Mouse (Mus musculus): ENCODE data around the gene Ikzf1.

Gene Ikzf1

DNA sequence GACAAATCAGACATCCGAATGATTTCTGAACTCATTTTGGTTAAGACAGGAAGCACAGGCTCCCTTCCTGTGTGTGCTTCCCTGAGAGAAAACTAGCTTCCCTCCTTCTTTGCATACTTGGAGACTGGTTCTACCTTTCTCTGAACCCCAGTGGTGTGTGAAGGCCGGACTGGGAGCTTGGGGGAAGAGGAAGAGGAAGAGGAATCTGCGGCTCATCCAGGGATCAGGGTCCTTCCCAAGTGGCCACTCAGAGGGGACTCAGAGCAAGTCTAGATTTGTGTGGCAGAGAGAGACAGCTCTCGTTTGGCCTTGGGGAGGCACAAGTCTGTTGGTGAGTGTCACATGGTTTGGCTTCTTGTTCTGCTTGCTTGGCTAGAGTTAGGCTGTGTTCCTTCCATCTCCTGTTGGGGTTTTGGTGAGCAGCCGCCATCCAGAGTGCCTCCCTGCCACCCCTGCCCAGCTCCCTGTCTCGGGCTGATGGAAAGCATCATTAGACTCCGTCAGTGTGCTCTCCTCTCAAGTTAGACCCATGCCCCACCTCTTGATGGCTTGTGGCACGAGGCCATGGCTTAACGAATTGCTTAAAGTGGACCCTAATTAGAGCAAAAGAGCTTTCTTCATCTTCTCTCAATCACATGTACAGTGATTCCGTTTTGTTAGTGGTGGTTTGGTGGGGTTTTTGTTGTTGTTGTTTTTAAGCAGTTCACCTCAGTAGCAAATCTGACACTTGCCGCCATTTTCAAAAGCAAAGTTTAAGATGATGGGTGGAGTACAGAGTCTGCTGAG is 5.4 kb downstream of the Ikzf1 start:
- no peak for DNase-seq (ENCODE audit: low read depth, low spot score)

DNA sequence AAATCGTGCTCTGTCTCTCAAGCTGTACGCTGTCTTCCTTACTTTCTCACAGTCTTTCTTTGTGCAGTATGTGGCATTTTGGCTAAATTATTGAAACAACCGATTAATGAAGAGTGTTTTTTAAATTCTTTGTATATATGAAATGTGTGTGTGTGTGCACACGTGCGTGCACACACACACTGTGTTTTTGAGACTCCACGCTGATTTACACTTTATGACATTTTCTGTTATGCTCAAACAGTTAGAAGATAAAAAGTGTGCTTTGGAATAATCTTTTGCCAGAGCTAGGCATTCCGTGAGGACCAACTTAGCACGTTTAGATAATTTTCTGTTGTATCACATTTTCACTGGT is 6.0 kb downstream of the Ikzf1 start:
- no peak for DNase-seq (ENCODE audit: low read depth, low spot score)

DNA sequence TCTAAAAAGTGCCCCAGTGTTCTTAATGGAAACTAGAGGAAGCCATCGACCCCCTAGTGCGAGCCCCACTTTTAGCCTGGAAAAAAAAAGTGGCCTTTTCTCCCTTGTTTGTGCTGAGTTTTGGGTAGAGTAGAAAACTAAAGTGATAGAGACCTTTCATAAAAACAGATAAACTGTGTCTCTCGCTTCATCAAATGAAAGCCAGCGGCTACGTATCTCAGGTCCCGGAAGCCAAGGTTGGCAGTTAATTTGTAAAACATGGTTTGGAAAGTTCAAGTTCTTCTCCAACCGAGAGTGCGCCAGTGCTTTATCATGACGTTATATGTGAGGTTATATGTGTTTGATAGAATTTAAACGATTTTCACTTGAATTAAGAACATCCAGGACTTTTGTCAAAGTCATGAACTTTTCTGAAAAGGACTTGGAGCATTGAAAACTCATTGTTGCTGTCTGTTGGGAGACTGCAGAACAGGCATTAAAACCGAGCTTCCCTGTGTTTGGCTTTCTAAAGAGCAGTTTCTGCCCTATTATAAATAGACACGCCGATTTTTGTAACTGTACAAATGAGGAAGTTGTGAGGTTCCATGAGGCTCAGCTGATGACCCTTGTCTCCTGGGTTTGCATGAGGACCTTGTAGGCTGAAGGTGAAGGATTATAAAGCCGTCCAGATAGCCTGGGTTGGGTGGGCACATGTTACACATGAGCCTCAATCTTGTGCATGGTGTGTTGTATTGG is 6.7 kb downstream of the Ikzf1 start:
- DNase-seq (ENCODE audit: low read depth, low spot score), result peak; percentile 17

DNA sequence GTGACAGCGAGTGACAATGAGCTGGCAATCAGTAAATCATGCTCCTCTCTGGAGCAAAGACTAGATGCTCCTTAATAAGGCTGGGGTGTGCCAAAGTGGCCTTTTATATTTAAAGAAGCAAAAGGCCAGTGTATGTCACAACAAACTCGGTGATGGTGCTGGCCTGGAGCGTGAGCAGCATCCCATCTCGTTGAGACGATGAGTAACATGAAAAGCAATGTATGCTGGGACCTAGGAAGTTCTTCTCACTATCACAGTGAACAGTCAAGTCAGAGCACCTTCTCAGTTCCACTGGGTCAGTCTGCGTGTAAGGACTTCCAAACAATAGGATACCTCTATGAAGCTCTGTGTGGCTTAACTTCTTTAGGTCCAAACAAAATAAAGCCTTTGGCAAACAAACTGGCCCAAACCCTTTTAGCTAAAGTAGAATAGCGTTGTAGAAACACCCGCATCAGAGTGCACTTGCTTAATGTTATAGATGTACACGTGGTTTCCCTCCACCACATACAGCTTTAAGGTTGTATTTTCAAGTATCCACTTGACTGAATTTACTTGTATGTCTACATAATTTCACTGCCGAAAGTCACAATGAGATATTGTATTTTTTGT is 7.9 kb downstream of the Ikzf1 start:
- no peak for DNase-seq (ENCODE audit: low read depth, low spot score)

DNA sequence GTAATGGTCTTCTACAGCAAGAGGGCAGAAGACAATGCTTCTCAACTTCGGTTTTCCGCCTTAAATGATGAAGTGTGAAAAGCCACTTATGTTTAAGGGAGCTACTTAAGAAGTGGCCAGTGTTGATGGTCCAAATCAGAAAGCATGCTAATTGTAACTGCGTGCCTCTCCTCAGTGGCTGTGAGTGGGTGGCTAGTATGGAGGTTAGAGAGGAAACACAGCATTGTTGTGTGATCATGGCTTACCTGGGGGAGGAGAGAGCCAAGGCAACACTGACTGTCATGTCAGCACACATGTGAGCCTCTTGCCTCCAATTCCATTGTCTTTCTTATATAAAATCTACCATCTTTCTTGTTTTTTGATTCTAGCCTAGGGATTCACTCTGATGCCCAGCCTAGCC is 8.6 kb downstream of the Ikzf1 start:
- no peak for DNase-seq (ENCODE audit: low read depth, low spot score)

DNA sequence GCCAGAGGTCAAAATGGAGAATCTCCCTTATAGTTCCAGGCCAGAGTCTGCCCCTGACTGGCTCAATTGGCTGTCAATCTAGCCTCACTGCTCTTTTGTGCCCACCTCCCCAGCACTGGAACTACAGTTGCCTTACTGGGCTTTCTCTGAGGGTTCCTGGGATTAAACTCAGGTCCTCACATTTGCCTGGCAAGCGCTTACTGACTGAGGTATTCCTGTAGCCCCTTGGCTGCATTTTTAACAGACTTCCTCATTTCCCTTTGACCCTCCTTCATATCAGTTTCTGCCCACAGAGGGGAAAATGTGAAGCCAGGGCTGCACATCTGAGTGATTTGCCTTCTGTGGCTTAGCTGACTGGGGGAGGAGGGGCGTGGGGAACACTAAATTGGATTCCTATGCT is 9.3 kb downstream of the Ikzf1 start:
- DNase-seq (ENCODE audit: low read depth, low spot score), result no peak

DNA sequence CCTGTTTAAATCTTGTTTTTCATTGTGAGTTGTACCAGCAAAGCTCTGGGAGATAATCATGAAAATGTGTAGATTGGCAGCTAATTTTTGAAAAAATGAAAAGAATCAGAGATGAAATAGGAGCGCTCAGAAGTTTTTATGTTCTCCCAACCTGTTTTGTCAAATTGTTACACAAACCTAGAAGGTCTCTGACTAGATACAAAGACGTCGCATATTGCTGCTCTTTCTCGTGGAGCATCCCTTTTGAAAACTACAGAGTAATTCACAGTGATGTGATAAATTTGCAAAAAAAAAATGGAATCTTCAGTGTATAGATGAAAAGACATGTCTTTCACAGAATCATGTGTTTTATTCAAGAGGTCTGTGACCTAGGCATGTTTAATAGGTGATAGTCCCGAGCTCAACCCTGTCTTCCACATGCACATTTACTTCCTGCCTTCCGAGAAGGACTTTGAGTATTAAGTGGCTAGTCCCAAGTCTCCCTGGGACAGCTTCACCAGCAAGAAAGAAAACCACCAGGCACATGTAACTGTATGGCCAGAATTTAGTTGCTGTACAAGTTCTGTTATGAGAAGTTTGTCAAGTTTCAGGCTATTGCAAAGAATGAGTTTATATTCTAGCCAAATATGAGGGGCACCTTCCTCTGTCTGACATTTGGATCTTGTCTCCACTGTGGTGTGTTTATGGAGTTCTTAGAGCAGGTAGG is 9.8 kb downstream of the Ikzf1 start:
- no peak for DNase-seq (ENCODE audit: low read depth, low spot score)

DNA sequence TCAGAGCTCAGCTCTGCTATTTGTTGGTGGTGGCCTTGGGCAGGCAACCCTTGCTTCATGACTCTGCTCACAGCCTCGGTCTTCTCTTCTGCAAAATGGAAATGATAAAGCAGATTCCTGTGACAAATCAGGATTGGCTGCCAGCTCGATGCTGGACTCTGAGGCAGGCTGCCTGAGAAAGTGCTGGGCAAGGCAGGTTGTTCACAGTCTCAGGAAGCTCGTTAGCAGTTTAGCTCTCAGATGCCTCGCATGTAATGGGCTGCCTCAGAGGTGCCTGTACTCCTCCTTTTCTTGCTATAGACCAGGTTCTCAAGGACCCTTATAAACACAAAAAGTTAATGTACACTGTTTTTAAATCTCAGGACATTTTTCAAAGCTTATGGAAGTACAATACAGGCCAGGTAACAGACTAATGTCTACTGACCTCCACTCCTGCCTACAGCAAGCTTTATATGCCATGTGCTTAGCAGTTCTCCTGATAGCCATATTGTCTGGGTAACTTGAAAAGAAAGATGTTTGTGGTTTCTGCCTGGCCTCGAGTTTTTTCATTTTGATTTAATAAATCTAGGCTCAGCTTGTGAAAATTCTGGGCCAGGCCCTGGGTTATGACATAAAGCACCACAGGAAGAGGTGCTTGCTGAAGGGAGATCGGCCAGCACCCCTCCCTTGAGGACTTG is 10.5 kb downstream of the Ikzf1 start:
- DNase-seq (ENCODE audit: low read depth, low spot score), result no peak

DNA sequence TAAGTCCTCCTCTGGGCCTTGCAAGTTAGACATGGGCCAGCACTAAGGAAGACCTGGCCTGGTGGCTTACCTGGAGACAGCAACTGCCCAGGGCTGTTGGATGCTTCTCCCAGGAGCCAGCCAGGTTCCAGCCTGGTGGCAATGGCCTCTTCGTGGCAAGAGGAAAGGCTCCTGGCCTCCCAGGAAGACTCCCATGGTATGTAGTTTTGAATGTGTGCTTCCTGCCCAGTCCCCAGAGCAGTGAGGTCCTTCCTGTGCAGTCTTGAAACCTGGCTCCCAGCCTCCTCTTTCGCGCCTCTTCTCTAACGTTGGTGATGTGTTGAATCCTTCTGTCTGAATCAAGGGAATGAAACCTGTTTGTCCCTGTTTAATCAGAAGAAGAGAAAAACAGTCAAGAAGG is 11.1 kb downstream of the Ikzf1 start:
- DNase-seq (ENCODE audit: low read depth, low spot score), result no peak

DNA sequence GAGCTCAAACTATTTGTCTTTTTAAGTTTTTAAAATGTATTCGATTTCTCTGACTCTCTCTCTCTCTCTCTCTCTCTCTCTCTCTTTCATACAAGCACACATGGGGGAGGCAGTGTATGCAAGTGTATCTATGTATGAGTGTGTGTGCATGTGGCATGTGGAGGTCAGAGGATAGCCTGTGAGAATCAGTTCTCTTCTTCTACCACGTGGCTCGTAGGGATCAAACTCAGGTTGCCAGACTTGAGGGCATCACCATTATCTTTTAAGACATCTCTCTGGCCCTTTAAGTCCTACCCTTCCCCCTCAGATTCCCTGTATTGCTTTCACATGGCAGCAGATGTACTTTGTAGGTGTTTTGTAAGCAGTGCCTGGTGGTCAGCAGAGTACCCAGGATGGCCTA is 12.0 kb downstream of the Ikzf1 start:
- DNase-seq (ENCODE audit: low read depth, low spot score), result no peak

DNA sequence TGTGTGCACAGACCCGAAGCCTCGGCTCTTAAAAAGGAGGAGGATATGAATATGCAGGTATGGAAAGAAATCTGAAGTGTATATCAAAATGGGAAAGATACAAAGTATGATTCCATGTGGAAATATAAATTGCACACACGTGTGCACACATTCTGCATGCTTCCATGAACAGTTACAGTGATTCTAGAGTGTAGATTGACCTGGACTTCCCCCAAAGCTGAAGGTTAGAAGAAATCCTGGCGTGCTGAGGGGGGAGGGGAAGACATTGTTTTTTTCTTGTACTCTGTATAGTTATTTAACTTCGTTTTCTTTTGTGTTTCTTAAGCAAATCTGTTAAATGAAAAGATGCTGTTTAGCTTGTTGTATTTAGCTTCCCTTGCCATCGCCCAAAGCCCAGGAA is 16.6 kb downstream of the Ikzf1 start:
- no peak for DNase-seq (ENCODE audit: low read depth, low spot score)

DNA sequence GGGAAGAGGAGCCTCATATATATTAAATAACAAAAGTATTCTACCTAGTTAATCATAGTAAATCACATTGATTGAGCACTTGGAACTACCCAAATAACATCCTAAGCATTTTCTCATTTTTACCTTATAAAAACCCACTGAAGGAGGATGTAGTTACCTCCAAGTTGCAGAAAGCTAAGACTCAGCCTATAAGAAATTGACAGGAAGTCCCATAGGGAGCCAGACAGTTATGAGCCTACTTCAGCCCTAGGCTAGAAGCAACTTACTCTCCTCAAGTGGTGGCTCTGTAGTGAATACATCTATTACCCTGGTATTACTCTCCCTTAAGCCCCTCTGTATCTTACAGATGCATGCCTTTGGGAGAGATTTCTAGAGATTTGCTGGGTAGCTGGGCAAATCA is 19.0 kb downstream of the Ikzf1 start:
- DNase-seq (ENCODE audit: low read depth, low spot score), result no peak

DNA sequence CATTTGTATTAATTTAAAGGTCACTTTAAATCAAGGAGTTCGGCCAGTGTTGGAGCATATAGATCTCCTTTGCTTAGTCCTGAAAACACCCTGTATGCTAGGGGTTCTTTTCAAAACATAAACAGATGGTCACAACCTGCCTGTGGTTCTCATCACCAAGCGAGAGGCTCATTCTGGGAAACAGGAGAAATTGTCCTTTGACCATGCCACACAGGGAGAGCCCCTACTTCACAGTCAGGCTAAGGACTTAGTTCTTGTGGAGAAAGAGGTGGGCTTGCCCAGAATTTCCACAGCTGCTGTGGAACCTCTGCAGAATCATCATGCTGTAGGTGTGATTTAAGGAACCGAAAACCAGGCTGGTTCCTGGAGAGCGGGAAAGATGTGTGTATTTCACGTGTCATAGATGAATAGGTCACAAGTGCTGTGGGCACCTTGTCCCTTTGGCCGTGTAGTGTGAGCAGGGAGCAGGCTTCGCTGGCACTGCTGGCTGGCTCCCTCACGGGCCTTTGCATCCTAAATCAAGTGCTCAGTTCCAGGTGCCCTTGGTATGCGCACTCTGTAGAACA is 23.4 kb downstream of the Ikzf1 start:
- DNase-seq (ENCODE audit: low read depth, low spot score), result no peak

DNA sequence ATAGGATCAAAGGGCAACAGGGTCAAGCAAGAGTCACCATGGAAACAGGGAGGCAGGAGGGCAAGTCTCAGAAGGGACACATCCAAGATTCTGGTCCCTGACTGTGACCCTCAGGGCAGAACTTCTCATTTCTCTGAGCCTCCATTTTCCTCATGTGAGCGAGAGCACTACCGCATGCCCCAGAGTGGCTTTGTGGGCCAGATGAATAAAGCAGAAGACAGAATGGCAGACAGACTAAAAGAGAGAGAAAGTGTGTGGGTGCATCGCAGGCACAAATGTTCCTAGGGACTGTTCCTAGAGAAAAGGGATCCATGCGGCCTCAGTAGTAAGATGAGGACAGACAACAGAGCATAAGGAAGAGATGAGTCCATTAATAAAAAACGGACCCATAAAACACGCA is 24.5 kb downstream of the Ikzf1 start:
- no peak for DNase-seq (ENCODE audit: low read depth, low spot score)

DNA sequence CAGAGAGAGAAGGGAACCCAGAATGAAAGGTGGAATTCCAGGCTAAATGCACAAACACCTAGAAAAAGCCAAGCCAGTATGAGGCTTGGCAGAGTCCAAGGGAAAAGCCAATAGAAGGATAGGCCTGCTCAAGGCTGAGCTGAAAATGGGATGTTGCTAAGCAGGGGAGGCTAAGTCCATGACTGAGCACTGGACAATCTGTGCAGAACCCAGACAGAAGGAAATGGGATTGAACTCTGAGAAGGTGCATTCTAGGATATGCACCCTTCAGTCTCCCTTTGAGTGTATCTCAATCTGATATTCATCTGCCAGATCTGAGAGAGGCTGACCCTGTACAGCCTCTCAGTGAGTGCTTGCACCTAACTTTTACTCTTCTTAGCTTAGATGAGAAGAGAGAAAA is 25.9 kb downstream of the Ikzf1 start:
- no peak for DNase-seq (ENCODE audit: low read depth, low spot score)

DNA sequence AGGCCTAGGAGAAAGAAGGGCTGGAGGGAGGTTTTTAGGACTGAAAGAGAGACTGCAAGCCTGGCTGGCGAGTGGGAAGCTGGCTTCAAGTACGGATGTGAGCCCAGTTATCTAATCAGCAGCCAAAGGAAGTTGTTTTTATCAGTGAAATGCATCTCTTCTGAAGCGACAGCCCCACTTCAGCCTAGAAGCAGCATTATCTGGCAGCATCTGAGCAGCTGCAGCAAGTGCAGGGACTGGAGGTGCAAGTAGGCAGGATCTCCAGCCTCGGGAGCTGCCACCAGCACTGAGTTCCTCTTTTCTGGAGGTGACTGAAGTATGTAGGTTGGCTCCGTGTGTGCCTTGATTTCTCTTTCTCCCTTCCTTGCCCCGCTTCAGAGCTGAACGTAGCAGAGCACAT is 26.9 kb downstream of the Ikzf1 start:
- DNase-seq (ENCODE audit: low read depth, low spot score), result no peak

DNA sequence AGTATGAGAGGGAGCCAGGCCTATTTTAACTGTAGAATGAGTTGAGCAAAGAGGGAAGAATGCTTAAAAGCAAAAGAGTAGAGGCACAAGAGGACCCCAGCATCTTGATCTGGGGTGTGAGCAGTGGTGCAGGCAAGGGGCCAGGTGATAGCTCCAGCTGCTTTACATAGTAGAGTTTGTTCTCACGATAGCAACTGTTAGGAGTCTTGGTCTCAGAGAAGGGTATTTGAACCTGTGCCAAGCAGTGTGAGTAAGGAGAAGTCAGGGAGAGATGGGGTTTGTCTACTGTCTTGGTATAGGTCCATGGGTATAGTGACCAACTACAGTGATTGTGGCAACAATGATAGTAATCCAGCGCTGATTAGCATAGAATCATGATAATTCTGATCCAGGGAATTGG is 29.9 kb downstream of the Ikzf1 start:
- DNase-seq (ENCODE audit: low read depth, low spot score), result no peak

DNA sequence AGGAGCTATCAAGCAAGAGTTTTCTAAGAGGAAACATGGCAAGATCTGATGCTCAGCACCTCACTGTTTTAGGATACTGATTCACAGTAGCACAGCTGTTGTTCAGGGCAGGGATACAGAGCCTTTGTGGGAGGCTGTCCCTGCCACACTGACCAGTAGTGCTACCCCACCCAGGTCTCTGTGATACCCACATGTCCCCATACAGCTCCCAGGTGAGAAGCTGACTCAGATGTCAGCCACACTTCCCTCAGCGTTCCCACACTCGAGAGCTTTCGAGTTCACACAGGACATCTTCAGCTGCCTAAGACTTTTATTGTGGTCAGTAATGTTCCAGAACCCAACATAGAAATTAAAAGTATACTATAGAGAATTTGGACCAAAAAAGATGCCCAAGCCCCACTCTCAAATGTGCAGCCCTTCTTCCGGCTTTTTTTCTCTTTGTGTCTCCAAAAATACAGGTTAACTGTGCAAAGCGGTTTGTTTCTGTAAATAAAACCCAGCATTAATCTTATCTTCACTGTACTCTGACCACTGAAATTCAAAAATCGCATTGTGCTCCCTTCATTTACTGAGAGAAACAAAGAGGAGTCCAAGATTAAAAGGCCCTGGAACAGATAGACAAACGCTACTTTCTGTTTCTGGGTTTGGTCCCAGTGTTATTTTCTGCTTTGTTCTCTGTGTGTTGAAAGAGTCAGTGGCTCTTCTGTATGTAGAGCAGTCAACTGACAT is 31.3 kb downstream of the Ikzf1 start:
- no peak for DNase-seq (ENCODE audit: low read depth, low spot score)

DNA sequence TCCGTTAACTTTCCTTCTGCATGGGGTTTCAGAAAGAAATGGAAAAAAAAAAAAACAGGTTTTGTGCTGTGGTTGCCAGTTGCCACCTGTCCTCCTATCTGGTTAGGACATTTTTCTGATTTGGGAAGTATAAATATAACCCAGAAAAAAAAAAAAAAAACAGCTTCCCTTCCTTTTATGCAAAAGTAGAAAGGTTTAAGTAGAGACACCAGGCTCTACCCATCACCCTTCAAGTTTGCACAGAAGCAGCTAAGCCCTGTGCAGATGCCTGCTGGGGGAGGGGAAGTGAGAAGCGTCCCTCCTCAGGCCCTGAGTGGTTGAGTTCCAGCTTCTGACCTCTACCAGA is 31.9 kb downstream of the Ikzf1 start:
- no peak for DNase-seq (ENCODE audit: low read depth, low spot score)

DNA sequence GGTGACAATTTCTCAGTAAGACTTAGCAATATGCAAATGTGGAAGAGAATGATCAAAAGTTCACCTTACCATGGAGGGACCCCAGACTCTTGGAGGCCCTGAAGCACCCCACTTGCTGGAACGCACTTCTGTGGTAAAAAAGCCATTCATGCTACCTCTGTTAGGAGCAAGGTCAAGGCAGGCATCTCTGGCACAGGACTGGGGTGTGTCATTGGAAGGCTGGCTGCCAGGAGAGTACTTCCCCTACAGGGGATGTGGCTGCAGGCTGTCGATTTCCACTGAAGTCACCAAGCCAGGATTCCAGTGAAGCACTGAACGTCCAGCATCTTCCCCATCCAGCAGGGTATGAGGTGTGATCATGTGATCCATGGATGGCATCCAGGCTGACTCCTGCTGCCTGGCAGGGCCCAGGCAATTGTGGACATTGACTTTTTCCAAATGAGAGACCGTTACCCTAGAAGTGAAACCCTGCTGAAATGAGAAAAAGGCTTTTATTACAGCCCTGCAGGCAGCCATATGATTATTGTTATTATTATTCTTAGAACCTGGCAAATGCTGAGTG is 32.9 kb downstream of the Ikzf1 start:
- no peak for DNase-seq (ENCODE audit: low read depth, low spot score)

DNA sequence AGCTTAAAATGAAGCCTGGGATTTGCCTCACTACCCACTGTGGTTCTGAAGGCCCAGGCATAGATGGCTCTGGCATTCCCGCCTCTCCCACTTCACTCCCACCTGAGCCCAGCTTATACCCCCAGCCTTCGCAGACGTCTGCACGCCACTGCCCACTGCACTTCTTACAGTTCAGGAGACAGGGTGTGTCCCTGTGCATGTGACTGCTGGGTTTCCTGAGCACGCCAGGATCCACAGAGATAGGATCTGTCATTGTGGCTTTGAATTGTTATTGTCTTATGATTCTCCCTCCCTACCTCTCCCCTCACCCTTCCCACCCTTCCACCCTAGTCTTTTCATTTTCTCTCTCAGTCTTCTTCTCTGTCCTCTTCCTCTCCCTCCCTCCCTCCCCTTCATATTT is 34.9 kb downstream of the Ikzf1 start:
- DNase-seq (ENCODE audit: low read depth, low spot score), result no peak
